Mouse (Mus musculus): ENCODE data around the gene G6pc2. TPM values are rescaled to one million over a fixed set of nuclear protein-coding genes. Genes with fewer than 3 reads are reported as not detected.

The G6pc2 gene
- polyA plus RNA-seq, 2 experiments = 0.06 to 0.10 TPM

GRCm38 (mm10) chr2:69232101-69232500 is 21.2 kb downstream of the G6pc2 start:
- Histone ChIP-seq H3K27ac (replicated peaks; ENCODE audit: low read depth, low read length) (no peak overlapping the region), H3K36me3 (ENCODE audit: control insufficient read depth, insufficient read depth, low read length) (no peaks in the 10 kb centered on the region), H3K4me1 (ENCODE audit: control insufficient read depth, insufficient read depth, low read length) (no peaks in the 10 kb centered on the region), H3K9me3 (ENCODE audit: control insufficient read depth, low read length) (no peaks in the 10 kb centered on the region), H3K4me3 (replicated peaks; ENCODE audit: low read length) (no peak overlapping the region), H3K4me2 (replicated peaks; ENCODE audit: low read depth, low read length, severe bottlenecking) (no peak overlapping the region), H3K9ac (ENCODE audit: low read depth, low read length, severe bottlenecking) (no peak overlapping the region), H3K27me3 (ENCODE audit: control insufficient read depth, insufficient read depth, low read length) (no peaks in the 10 kb centered on the region)
- no peak for DNase-seq (ENCODE audit: low spot score)
- no peak for ATAC-seq (ENCODE audit: low FRiP score, low read depth)
- TF ChIP-seq POLR2A (IDR thresholded peaks at IDR 0.05; ENCODE audit: borderline replicate concordance, extremely low read depth, insufficient read depth, insufficient read length) = no peak

GRCm38 (mm10) chr2:69234976-69235678 is 24.3 kb downstream of the G6pc2 start:
- Histone ChIP-seq H3K9ac (ENCODE audit: low read depth, low read length, severe bottlenecking) (no peak overlapping the region), H3K9me3 (ENCODE audit: control insufficient read depth, low read length) (no peaks in the 10 kb centered on the region), H3K4me2 (replicated peaks; ENCODE audit: low read depth, low read length, severe bottlenecking) (no peak overlapping the region), H3K36me3 (ENCODE audit: control insufficient read depth, insufficient read depth, low read length) (no peaks in the 10 kb centered on the region), H3K27ac (replicated peaks; ENCODE audit: low read depth, low read length) (no peak overlapping the region), H3K27me3 (ENCODE audit: control insufficient read depth, insufficient read depth, low read length) (no peaks in the 10 kb centered on the region), H3K4me3 (replicated peaks; ENCODE audit: low read length) (no peak overlapping the region), H3K4me1 (ENCODE audit: control insufficient read depth, insufficient read depth, low read length) (no peaks in the 10 kb centered on the region)
- DNase-seq (ENCODE audit: low spot score) = no peak
- ATAC-seq (ENCODE audit: low FRiP score, low read depth) = no peak
- 74% methylated on average over 5 of the region's 5 CpGs for WGBS
- no peak for TF ChIP-seq POLR2A (IDR thresholded peaks at IDR 0.05; ENCODE audit: borderline replicate concordance, extremely low read depth, insufficient read depth, insufficient read length)

GRCm38 (mm10) chr2:69239315-69239714 is 28.4 kb downstream of the G6pc2 start:
- no peak overlapping the region for H3K27ac ChIP-seq (replicated peaks; ENCODE audit: low read depth, low read length)
- ATAC-seq (ENCODE audit: low FRiP score, low read depth) (no peak), DNase-seq (ENCODE audit: low spot score) (no peak)
- H3K4me1 ChIP-seq (ENCODE audit: control insufficient read depth, insufficient read depth, low read length) = no peaks in the 10 kb centered on the region
- H3K9ac ChIP-seq (ENCODE audit: low read depth, low read length, severe bottlenecking) = no peak overlapping the region
- no peaks in the 10 kb centered on the region for H3K9me3 ChIP-seq (ENCODE audit: control insufficient read depth, low read length)
- no peak for TF ChIP-seq POLR2A (IDR thresholded peaks at IDR 0.05; ENCODE audit: borderline replicate concordance, extremely low read depth, insufficient read depth, insufficient read length)
- no peaks in the 10 kb centered on the region for H3K36me3 ChIP-seq (ENCODE audit: control insufficient read depth, insufficient read depth, low read length)
- no peaks in the 10 kb centered on the region for H3K27me3 ChIP-seq (ENCODE audit: control insufficient read depth, insufficient read depth, low read length)
- WGBS = 84% methylated on average over 9 of the region's 9 CpGs
- H3K4me3 ChIP-seq (replicated peaks; ENCODE audit: low read length) = no peak overlapping the region
- H3K4me2 ChIP-seq (replicated peaks; ENCODE audit: low read depth, low read length, severe bottlenecking) = no peak overlapping the region

GRCm38 (mm10) chr2:69244924-69245323 is 34.1 kb downstream of the G6pc2 start:
- no peak overlapping the region for H3K4me3 ChIP-seq (replicated peaks; ENCODE audit: low read length)
- no peaks in the 10 kb centered on the region for H3K9me3 ChIP-seq (ENCODE audit: control insufficient read depth, low read length)
- DNase-seq (ENCODE audit: low spot score) (no peak), ATAC-seq (ENCODE audit: low FRiP score, low read depth) (no peak)
- WGBS = 43% methylated on average over 2 of the region's 2 CpGs
- no peaks in the 10 kb centered on the region for H3K4me1 ChIP-seq (ENCODE audit: control insufficient read depth, insufficient read depth, low read length)
- no peak overlapping the region for H3K27ac ChIP-seq (replicated peaks; ENCODE audit: low read depth, low read length)
- no peak overlapping the region for H3K9ac ChIP-seq (ENCODE audit: low read depth, low read length, severe bottlenecking)
- no peaks in the 10 kb centered on the region for H3K36me3 ChIP-seq (ENCODE audit: control insufficient read depth, insufficient read depth, low read length)
- no peaks in the 10 kb centered on the region for H3K27me3 ChIP-seq (ENCODE audit: control insufficient read depth, insufficient read depth, low read length)
- H3K4me2 ChIP-seq (replicated peaks; ENCODE audit: low read depth, low read length, severe bottlenecking) = no peak overlapping the region
- TF ChIP-seq POLR2A (IDR thresholded peaks at IDR 0.05; ENCODE audit: borderline replicate concordance, extremely low read depth, insufficient read depth, insufficient read length) = no peak

GRCm38 (mm10) chr2:69247081-69247480 is 36.2 kb downstream of the G6pc2 start:
- ATAC-seq (ENCODE audit: low FRiP score, low read depth) = no peak
- 94% methylated on average over 1 of the region's 1 CpGs for WGBS
- no peak overlapping the region for H3K27ac ChIP-seq (replicated peaks; ENCODE audit: low read depth, low read length)
- H3K4me2 ChIP-seq (replicated peaks; ENCODE audit: low read depth, low read length, severe bottlenecking) = no peak overlapping the region
- no peak overlapping the region for H3K4me3 ChIP-seq (replicated peaks; ENCODE audit: low read length)
- H3K9ac ChIP-seq (ENCODE audit: low read depth, low read length, severe bottlenecking) = no peak overlapping the region
- no peaks in the 10 kb centered on the region for H3K9me3 ChIP-seq (ENCODE audit: control insufficient read depth, low read length)
- H3K4me1 ChIP-seq (ENCODE audit: control insufficient read depth, insufficient read depth, low read length) = no peaks in the 10 kb centered on the region
- TF ChIP-seq POLR2A (IDR thresholded peaks at IDR 0.05; ENCODE audit: borderline replicate concordance, extremely low read depth, insufficient read depth, insufficient read length) = no peak
- H3K36me3 ChIP-seq (ENCODE audit: control insufficient read depth, insufficient read depth, low read length) = no peaks in the 10 kb centered on the region
- no peaks in the 10 kb centered on the region for H3K27me3 ChIP-seq (ENCODE audit: control insufficient read depth, insufficient read depth, low read length)
- DNase-seq (ENCODE audit: low spot score) = no peak

Data from limb, embryonic 14.5 days (tissue).